Mouse (Mus musculus) cerebellum, adult 2 months (tissue): ENCODE data around the gene Saa4.

Experiments
- CTCF ChIP-seq: fragments of 200-500 bp; IDR thresholded peaks from 2 replicates; pipeline ENCODE4 v1.5.1; 2011; ENCODE audit warnings: low read depth, mild to moderate bottlenecking, control low read depth, low read length, moderate library complexity, borderline replicate concordance; ENCODE audit not compliant: insufficient read depth
- POLR2A ChIP-seq: fragments of 200-500 bp; IDR thresholded peaks from 2 replicates; pipeline ENCODE4 v1.6.1; 2011; ENCODE audit warnings: low read length, control low read depth, borderline replicate concordance; ENCODE audit not compliant: insufficient read depth

DNA sequence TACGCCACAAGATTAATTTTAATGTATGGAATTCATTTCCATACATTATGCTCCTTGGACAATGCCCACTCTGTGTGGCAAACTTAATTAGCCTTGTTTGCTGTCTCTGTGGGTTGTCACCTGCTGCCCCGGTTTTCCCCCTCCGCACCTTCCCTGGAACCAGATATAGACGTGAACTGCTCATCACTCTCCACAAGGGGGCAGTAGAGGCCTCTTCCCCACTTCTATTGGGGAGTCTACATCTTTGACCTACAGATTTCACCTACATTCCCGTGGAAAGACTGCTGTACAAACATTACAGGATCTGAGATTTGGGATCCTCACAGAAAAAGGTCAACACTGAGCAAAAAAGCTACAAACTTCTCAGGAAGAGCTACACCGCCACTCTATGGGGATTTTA, 17.9 kb downstream of the Saa4 start:
- peak; percentile 84 for TF ChIP-seq CTCF
- no peak for TF ChIP-seq POLR2A
